Mouse (Mus musculus) ovary, postnatal 14 days (tissue): Measurements from ENCODE around the gene Ptgis.

Experiments
- DNase-seq: peaks from one replicate; pipeline ENCODE4 v3.0.0; 2022; ENCODE audit warnings: low spot score

Gene Ptgis

DNA sequence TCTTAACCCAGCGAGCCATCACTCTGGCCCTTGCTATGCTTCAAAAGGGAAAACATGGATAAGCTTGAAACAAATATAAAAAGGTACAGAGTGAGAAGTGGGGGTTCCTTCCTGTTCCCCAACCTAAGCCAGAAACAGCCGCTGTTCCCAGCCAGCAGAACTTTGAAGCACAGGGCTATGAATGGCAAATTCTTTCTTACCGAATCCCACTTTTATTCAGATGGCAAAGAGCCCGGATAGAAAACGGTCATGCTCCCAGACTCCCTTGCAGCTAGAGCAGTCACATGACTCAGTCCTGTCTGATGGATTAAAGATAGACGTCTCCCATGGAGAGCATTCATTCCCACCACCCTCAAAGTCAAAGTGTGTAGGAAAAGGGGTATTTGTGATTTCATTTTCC is 89.5 kb downstream of the Ptgis start:
- no peak for DNase-seq

DNA sequence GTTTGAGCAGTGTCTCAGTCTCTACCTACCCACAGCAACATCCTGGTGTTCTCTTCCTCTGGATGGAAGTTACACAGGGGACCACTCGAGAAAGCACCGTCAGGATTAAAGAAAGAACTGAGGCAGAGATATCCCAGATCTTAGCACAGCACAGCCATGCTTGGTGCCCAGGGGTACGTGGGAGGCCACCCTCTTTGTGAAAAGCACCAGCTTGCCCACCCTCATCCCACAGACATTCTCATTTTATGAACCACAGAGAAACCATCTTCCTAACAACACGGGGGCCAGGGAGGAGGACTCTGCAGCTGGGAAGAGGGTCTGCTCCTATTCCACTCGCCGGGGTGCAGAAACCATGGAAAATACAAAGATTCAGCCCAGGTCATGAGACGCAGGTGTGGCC is 90.3 kb downstream of the Ptgis start:
- DNase-seq: no peak

DNA sequence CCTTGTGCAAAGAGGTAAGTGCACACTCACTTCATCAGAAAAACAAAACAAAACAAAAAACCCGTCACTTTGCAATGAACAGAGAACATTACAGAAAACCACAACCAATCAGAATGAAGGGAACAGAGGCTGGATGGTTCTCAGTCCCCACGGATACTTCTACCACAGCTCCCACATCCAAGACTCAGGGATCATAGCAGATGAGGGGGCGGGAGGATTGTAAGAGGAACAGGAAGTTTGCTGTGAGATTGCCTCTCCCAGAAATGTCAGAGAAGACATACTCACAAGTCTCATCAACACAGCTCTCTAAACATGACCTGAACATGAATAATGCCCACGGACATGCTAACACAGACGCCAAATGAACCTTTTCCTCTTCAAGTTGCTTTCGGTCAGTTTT is 91.4 kb downstream of the Ptgis start:
- no peak for DNase-seq

DNA sequence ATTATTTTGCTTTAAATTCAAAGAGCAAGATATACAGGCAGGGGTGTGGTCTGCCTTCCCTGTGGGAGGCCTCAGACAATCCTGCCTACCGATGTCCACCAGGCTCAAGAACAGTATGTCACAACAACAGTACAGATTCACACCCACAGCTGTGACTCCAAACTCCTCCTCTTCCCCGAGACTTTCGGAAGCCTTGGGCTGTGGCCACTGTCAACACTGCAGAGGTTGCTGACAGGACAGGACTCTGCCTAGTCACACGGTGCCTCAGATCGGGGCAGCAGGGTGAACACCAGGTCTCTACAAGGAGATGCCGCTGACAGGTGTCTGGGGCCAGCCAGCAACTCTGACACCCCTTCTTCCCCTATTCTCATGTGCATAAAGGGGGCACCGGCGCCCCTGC is 92.7 kb downstream of the Ptgis start:
- DNase-seq: no peak

DNA sequence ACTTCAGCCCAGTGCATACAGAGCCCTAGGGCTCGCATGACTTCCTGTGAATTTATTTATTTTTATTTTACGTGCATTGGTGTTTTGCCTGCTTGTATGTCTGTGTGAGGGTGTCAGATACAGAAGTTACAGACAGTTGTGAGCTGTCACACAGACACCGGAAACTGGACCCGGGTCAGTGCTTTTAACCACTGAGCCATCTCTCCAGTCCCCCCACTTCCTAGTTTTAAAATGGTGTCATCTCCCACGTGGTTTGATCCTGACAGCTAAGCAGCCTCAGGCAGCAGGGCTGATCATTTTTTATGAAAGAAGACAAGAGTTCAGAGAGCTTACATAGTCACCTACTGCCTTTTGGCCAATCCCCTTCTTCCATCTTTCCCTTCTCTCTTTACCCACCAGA is 94.5 kb downstream of the Ptgis start:
- DNase-seq: no peak

DNA sequence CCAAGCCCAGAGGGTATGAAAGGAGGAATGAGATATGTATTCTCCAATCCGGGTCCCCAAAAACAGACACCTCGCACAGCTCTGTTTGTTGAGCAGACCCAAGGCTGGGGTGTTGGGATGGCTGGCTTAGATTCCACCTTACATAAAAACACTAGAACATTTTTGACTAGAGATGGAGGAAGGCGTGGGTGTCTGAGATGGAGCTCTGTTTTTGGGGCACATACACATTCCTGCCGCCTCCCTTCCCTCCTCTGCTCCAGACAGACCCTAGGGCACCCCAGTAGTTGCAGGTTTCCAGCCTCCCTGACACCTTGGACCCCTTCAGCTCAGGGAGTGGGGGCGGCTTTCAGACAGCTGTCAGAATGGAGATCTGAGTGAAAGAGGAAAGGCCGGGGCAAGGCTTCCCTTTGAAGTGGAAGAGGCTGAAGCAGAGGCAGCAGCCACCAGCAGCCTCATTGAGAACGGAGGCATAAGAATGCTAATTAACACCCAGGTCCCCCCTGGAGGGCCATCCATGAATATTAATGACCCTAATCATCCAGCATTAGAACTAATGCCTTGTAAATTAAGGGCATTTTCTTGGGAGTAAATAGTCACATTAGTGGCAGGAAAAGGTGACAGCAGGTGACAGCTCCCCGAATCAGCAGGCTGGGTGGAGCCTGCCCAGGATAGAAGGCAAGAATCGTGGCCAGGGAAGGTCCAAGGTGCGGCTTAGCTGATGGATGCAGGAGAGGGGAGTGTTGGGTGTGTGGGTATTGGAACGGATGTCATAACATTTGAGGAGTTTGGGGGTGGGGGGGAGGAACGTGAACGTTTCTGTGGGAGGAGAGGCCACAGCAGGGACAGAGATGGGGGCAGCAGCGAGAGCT is 95.7 kb downstream of the Ptgis start:
- DNase-seq: no peak

DNA sequence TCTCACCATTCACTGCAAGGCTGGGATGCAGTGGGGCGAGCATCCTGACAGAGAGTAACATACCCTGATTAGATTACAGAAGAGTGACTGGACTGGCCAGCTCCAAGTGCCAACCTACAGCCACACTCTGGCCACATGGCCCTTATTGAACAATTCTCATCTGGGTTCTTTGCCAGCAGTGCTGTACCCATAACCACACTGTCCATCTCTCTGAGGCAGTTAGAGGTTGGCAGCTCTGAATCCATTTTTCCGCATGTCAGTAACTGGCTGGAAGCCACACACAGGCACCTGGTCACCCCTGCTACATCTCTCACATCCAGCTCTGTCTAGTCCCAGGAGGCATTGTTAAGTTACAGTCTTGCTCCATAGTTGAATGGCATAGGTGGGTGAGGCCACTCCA is 96.5 kb downstream of the Ptgis start:
- no peak for DNase-seq

DNA sequence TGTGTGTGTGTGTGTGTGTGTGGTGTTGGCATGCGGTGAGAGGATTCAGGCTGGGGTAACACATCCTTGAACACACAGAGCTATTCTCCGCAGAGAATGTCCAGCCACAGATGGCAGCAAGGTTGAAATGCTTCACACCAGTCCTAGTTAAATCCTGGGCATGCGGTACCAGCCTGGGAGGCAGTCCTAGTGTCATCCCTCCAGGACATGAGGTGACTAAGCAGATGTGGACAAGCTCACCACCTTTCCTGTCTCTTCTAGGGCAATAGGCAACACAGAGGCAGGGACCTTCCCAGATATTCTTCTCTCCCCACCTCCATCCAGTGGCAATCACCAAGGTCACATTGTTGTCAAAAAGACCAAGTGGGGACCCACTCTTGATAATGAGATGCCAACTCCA is 98.1 kb downstream of the Ptgis start:
- no peak for DNase-seq

DNA sequence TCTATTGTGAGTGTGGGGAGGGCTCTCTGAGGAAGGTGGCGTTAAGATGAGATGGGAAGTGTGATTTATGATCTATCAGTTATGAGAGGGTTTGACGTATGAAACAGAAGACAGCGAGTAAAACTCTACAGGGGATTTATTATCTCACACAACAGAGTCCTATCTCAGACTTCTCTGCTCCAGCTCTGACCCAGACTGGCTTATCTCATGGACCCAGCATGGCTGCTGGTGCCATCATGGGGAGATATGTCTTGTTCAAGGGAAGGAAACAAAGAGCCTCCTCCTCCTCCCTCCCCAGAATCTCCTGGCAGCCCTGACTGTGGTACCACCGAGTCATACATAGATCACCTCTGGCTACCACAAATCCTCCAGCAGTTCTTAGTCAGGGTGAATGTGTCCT is 98.6 kb downstream of the Ptgis start:
- DNase-seq: no peak
